Mouse (Mus musculus): Measurements from ENCODE around the gene Pawr. TPM values are rescaled to one million over a fixed set of nuclear protein-coding genes. Genes with fewer than 3 reads are reported as not detected.

Pawr gene
- total RNA-seq, 2 experiments from 2014 or later: 2.2 to 2.5 TPM

DNA sequence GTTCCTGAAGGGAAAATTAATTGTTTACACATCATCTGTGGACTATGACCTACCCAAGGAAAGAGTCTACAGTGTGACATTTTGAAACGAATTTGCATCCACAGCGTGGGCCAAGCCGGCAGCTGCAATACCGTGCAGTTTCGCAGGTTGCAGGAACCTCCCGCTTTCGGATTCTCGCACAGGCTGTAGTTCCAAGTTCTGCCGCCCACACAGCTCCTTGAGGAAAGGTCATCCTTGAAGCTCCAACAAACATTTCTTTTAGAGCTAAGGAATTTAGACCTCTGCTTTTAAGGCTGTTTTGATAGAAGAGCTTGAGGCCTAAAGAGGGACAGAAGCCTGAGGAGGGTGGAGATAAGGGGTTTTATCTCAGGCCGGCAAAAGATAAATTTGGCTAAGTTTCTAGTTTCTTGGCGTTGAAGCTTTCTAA lies 122.8 kb downstream of the Pawr start:
- intact Hi-C loops (cut with DNase I): loop anchor here (5.0 to 10.0 kb wide), 4 partner anchors 83 to 550 kb away; no protein-coding TSS in a partner anchor
- peak; percentile 55 to 91 for DNase-seq (ENCODE audit: low spot score in 2 of 2)

DNA sequence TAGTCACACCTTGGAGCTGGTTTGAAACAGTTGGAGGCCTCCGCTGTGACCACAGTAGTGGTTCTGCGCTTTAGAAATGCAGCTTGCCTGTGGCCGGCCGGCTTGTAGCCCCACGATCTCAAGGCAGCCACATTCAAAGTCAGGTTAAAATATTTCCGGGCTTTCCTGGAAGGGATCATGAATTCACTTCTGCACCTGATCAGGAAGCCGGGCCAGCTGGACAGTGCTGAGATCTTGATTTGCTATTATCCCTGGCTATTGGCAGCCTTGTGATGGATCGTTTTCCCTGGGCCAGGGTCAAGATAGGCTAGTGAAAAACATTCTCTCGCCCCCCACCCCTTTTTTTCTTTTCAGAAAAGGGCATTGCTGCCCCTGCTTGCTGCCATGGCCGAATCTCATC lies 123.3 kb downstream of the Pawr start:
- no peak for DNase-seq (ENCODE audit: low spot score in 2 of 2)
- intact Hi-C loops (cut with DNase I): loop anchor here (5.0 to 10.0 kb wide), 4 partner anchors 82 to 550 kb away; no protein-coding TSS in a partner anchor

DNA sequence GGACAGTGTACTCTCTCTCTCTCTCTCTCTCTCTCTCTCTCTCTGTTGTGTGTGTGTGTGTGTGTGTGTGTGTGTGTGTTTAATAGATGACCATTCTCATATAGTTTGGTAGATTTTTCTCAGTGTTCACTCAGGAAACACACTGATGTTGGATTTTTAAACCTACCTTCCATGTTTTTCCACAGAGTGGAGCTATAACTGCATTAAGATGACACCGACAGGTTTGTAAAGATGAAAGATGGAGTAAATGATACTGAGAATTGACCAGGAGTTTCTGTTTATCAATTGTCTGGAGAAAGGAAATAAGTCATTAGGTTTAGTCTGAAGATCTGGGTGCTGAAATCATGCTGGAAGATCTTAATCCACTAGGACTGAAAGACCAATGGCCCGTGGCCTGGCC lies 124.0 kb downstream of the Pawr start:
- peak in 1 of 2 experiments; percentile 64 for DNase-seq (ENCODE audit: low spot score in 2 of 2)

DNA sequence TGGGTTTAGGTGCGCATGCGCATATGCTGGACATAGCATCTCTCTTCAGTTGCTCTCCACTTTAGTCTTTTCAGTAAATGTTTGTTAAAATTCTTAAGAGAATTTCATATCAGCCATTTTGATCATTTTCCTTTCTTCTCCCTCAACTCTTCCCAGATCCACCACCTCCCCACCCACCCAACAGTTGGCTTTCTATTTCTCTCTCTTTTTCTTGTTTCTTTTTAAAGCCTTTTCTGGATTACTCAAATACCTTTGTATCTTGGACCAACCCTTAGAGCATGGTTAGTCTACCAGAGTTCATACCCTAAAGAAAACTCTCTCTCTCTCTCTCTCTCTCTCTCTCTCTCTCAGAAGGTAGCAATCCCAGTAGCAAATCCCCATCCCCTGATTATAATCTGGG lies 125.1 kb downstream of the Pawr start:
- peak in 1 of 2 experiments; percentile 71 for DNase-seq (ENCODE audit: low spot score in 2 of 2)
- intact Hi-C loops (cut with DNase I): loop anchor here (5.0 to 10.0 kb wide), 4 partner anchors 80 to 548 kb away; no protein-coding TSS in a partner anchor

More for the DNA sequence above, 124.0 kb downstream of the Pawr start:
- intact Hi-C loops (cut with DNase I): loop anchor here (5.0 to 10.0 kb wide), 4 partner anchors 81 to 549 kb away; no protein-coding TSS in a partner anchor

DNA sequence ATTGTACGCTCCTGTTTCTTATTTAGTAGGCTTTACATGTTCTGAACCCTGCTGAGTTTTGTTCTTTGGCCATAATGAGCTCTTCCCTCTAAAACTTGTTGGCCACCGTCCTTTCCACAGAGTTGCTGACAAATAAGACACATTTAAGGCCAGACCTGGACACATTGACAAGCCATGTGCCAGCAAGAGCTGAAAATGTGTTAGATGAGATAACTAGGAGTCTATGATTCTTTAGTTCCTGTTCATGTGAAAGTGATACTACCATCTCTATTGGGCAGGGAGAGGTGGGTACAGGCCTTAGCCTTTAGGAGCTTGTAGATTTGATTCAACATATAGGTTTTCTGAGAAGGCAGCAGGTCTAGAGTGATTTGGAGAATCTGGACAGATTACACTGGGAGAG lies 129.9 kb downstream of the Pawr start:
- intact Hi-C loops (cut with DNase I): no loop called here
- DNase-seq (ENCODE audit: low spot score in 2 of 2): no peak

Small RNAs within 50 kb of the gene (microRNA-seq; reads per million reads assigned to microRNA genes)
- gene Gm25591: 0 reads per million in 2 experiments

Other genes with a start within 250 kb of the Pawr start
- 100 to 1,000 TPM; 146 to 147 TPM for gene Ppp1r12a, start 169.9 kb upstream of the Pawr start, total RNA-seq (2021)

All from left cerebral cortex, postnatal 25 days (tissue).